Mouse (Mus musculus) heart, adult 11 months (tissue): Measurements from ENCODE around the gene Midn.

Experiments
- DNase-seq: peaks from one replicate; pipeline ENCODE4 v3.0.0; 2022

The Midn gene

GRCm38 (mm10) chr10:80144864-80145838, 2.9 kb upstream of the Midn start:
- peak; percentile 98 for DNase-seq

GRCm38 (mm10) chr10:80145896-80146295, 2.2 kb upstream of the Midn start:
- peak; percentile 98 for DNase-seq

GRCm38 (mm10) chr10:80146568-80147011, 1.5 kb upstream of the Midn start:
- DNase-seq: peak; percentile 98

- peak; percentile 97 for DNase-seq
Measured at GRCm38 (mm10) chr10:80147146-80147718, 840 bp upstream of the Midn start.

- DNase-seq: peak; percentile 100
Measured at GRCm38 (mm10) chr10:80148610-80149290, 678 bp downstream of the Midn start.

GRCm38 (mm10) chr10:80149291-80150225, 1.5 kb downstream of the Midn start:
- DNase-seq: peak; percentile 100

- DNase-seq: peak; percentile 98
Measured at GRCm38 (mm10) chr10:80150226-80151210, 2.4 kb downstream of the Midn start.

GRCm38 (mm10) chr10:80151211-80152034, 3.4 kb downstream of the Midn start:
- peak; percentile 99 for DNase-seq

GRCm38 (mm10) chr10:80152071-80152872, 4.2 kb downstream of the Midn start:
- DNase-seq: peak; percentile 98

GRCm38 (mm10) chr10:80152873-80153260, 4.8 kb downstream of the Midn start:
- peak; percentile 97 for DNase-seq

- peak; percentile 94 for DNase-seq
Measured at GRCm38 (mm10) chr10:80153713-80154112, 5.6 kb downstream of the Midn start.

GRCm38 (mm10) chr10:80154384-80154783, 6.3 kb downstream of the Midn start:
- DNase-seq: no peak

- no peak for DNase-seq
Measured at GRCm38 (mm10) chr10:80155277-80155676, 7.2 kb downstream of the Midn start.

- DNase-seq: peak; percentile 93
Measured at GRCm38 (mm10) chr10:80156002-80156751, 8.1 kb downstream of the Midn start.

GRCm38 (mm10) chr10:80156752-80157053, 8.6 kb downstream of the Midn start:
- DNase-seq: peak; percentile 99

- peak; percentile 94 for DNase-seq
Measured at GRCm38 (mm10) chr10:80157141-80157929, 9.3 kb downstream of the Midn start.

- peak; percentile 99 for DNase-seq
Measured at GRCm38 (mm10) chr10:80158307-80158986, 10.4 kb downstream of the Midn start.
